Mouse (Mus musculus): ENCODE results near the gene Ankrd44. TPM values are rescaled to one million over a fixed set of nuclear protein-coding genes. Genes with fewer than 3 reads are reported as not detected.

Gene Ankrd44
- total RNA-seq, 2 experiments from 2014 or later: 19.7 to 21.7 TPM

DNA sequence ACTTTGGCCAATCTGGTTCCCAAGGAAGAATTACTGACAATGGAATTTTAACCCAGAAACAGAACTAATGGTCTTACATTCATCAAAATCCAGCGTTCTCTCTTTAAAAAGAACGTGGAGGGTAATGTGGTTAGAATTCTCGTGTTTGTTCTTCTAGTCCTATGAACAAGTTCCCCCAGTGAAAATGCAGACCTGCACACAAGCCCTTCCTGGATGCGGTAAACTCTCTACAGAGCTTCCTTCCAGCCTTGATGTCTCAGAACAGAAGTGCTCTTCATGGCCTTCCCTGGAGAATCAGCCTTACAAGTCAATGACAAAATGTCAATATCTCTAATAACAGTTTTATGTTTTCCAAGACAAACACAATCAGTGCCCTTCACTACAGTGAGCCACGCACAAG, 65.8 kb downstream of the Ankrd44 start:
- intact Hi-C loops (cut with DNase I): no loop called here
- no peak for DNase-seq (ENCODE audit: low spot score in 2 of 2)

DNA sequence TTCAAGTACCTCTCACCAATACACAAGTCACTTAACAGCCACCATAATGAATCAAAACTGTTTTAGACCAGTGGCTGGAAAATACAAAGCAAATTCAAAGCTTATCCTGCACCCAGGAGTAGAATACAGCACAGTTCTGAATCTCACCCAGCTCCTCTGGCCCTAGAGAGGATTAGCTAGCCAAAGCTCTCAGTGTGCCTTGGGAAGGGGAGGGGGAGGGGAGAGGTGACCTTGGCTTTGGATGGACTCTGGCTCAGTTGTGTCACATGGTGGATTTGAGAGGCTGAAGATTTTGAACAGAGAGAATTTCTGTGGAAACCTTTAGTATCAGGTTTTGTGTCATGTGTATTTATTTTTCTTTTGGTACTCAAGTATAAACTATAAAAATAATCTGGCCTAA, 66.3 kb downstream of the Ankrd44 start:
- no peak for DNase-seq (ENCODE audit: low spot score in 2 of 2)
- intact Hi-C loops (cut with DNase I): no loop called here

GRCm38 (mm10) chr1:54858898-54859297, 67.3 kb downstream of the Ankrd44 start:
- intact Hi-C loops (cut with DNase I): no loop called here

DNA sequence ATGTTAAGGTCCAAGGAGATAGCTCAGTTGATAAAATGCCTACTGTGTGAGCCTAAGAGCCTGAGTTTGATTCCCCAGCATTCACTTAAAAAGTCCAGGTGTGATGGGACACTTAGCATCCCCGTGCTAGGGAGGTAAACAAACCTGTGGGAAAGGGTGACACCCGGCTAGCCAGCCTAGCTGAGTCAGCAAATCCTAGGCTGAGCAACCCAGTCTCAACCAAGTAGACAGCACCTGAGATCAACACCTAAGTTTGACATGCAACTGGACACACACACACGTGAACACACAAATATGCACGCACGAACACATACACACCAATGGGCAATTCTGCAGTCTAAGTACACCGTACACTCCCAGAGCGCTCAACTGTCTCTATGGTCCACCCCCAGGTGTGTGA, 69.7 kb downstream of the Ankrd44 start:
- DNase-seq (ENCODE audit: low spot score in 2 of 2): no peak
- intact Hi-C loops (cut with DNase I): no loop called here

More at GRCm38 (mm10) chr1:54858898-54859297, 67.3 kb downstream of the Ankrd44 start:
- no peak for DNase-seq (ENCODE audit: low spot score in 2 of 2)

- intact Hi-C loops (cut with DNase I): no loop called here
- DNase-seq (ENCODE audit: low spot score in 2 of 2): no peak
Measured at GRCm38 (mm10) chr1:54855970-54856369, 70.2 kb downstream of the Ankrd44 start.

DNA sequence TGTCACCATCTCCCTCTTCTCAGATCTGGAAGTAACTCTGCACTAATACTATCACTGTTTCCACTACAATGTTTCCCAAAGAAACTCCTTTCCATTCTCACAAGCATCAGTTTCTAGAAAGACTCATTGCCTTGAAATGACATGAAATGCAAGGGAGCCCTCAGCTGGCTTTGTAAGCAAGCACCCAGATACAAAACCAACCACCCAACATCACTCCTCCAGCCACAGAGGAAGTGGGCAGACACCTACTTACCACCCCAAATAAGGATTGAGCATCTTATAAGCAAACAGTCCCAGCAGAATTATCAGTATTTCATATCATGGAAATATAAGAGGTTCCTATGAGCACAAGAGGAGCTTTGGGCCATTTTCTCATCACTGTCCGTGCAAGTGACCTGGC, 71.8 kb downstream of the Ankrd44 start:
- intact Hi-C loops (cut with DNase I): no loop called here
- DNase-seq (ENCODE audit: low spot score in 2 of 2): no peak

GRCm38 (mm10) chr1:54853311-54854000, 72.7 kb downstream of the Ankrd44 start:
- no peak for DNase-seq (ENCODE audit: low spot score in 2 of 2)
- intact Hi-C loops (cut with DNase I): no loop called here

- no peak for DNase-seq (ENCODE audit: low spot score in 2 of 2)
- intact Hi-C loops (cut with DNase I): no loop called here
Measured at GRCm38 (mm10) chr1:54851610-54852009, 74.6 kb downstream of the Ankrd44 start.

DNA sequence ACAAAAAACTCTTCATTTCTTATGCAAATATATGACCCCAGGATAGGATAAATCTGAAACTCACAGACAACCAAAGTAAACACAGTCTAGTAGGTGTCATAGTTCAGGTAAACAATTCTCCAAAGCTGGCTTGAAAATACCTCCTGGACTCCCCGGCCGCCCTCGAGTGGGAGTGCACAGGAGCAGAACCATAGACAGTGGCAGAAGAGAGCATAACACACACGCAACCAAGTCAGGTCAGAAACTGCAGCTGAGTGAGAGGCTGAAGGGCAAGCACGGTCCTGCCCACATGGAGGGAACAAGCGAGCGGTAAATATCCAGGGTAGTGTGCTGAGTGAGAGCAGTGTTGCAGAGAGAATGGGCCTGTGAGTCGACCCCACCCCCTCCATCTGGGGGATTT, 76.1 kb downstream of the Ankrd44 start:
- no peak for DNase-seq (ENCODE audit: low spot score in 2 of 2)
- intact Hi-C loops (cut with DNase I): no loop called here

- intact Hi-C loops (cut with DNase I): no loop called here
- DNase-seq (ENCODE audit: low spot score in 2 of 2): no peak
Measured at GRCm38 (mm10) chr1:54847238-54847637, 78.9 kb downstream of the Ankrd44 start.

GRCm38 (mm10) chr1:54846346-54847000, 79.7 kb downstream of the Ankrd44 start:
- no peak for DNase-seq (ENCODE audit: low spot score in 2 of 2)
- intact Hi-C loops (cut with DNase I): no loop called here

DNA sequence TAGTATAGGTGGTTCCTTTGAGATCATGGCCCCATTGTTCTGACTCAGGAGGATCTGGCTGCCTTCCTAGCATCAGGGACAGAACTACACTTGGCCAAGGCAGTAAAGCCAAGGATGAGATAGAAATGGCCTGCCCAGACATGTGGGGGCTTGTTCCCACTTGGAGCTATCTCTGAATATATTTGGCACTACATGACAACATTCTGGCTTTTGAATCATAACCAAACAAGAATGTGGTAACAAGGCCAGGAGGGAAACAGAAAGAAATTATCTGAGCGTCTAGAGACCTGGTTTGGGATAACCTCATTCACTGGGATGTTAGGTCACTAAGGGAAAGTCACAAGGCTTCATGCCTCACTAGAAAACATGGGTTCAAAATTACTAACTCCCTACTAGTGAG, 81.8 kb downstream of the Ankrd44 start:
- intact Hi-C loops (cut with DNase I): no loop called here

DNA sequence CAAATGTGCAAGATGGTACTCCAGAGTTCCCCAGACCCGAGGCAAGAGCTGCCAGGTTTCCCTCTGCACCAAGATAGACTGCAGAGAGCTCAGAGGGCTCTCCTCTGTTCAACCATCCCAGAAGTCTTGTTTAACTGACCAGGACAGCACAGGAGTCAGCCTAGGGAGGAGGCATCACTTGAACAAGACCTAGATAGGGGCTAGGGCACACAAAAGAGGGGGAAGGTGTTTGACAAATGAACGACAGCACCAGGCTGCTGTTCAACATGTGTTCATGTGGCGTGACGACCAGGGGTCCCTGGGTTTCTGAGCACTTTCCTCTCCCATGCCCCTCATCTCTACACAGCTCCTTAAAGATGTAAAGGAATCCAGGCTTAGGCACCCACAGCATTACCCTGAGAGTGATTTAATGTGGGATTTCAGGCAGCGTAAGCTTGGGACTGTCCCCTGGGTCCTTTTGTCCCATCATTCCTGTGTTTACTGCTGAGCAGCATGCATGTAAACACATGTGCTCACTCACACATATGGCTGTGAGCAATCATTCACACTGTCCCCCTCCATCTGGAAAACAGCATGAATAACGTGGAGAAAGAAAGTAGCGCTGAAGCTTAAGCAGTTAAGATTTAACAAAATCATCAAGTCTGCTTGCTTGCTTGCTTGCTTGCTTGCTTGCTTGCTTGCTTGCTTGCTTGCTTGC, 83.3 kb downstream of the Ankrd44 start:
- intact Hi-C loops (cut with DNase I): no loop called here
- DNase-seq (ENCODE audit: low spot score in 2 of 2): no peak

More for the DNA sequence above, 81.8 kb downstream of the Ankrd44 start:
- DNase-seq (ENCODE audit: low spot score in 2 of 2): no peak

DNA sequence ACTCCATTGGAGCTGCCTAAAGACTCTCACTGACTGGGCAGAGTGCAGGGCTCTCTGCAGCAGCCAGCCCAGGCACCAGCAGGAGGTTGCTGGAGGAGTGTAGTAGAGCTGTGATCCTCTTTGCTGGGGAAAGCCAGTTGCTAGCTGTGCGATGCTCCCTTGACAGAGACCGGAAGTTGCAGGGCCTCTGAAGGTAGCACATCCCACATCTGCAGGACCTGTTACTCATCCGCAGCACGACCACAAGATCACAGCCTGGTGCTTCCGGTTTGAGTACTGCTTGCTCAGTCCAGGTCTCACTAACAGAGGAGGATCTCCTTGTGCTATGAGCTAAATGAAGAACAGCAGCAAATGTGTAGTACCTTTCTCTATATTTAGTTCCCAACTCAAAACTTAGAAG, 84.4 kb downstream of the Ankrd44 start:
- no peak for DNase-seq (ENCODE audit: low spot score in 2 of 2)
- intact Hi-C loops (cut with DNase I): no loop called here

DNA sequence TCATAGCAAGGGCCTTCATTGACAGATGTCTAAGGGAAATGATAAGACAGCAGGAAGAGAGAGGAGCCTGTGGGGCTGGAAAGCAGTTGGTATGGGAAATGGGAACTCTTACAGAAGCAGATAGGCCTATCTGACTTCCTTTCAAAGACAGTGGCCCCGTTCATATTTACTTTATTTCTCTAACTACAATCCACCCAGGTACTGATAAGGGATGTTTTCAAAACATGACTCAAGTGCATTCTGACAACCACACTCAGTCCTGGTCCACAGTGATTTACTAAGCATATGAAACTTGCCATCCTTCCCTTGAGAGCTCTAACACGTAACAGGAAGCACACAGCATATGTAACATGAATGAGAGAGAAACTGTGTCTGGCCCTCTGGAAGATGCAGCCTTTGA, 86.1 kb downstream of the Ankrd44 start:
- intact Hi-C loops (cut with DNase I): no loop called here
- no peak for DNase-seq (ENCODE audit: low spot score in 2 of 2)

GRCm38 (mm10) chr1:54838486-54838805, 87.7 kb downstream of the Ankrd44 start:
- intact Hi-C loops (cut with DNase I): no loop called here

GRCm38 (mm10) chr1:54837721-54838485, 88.3 kb downstream of the Ankrd44 start:
- DNase-seq (ENCODE audit: low spot score in 2 of 2): no peak
- intact Hi-C loops (cut with DNase I): no loop called here

More at GRCm38 (mm10) chr1:54838486-54838805, 87.7 kb downstream of the Ankrd44 start:
- DNase-seq (ENCODE audit: low spot score in 2 of 2): no peak

- no peak for DNase-seq (ENCODE audit: low spot score in 2 of 2)
- intact Hi-C loops (cut with DNase I): no loop called here
Measured at GRCm38 (mm10) chr1:54835661-54836205, 90.5 kb downstream of the Ankrd44 start.

- intact Hi-C loops (cut with DNase I): loop anchor here (2.0 to 5.0 kb wide), 2 partner anchors 94 to 149 kb away; partner anchors contain the start of gene Ankrd44
- no peak for DNase-seq (ENCODE audit: low spot score in 2 of 2)
Measured at GRCm38 (mm10) chr1:54833221-54833620, 93.0 kb downstream of the Ankrd44 start.

DNA sequence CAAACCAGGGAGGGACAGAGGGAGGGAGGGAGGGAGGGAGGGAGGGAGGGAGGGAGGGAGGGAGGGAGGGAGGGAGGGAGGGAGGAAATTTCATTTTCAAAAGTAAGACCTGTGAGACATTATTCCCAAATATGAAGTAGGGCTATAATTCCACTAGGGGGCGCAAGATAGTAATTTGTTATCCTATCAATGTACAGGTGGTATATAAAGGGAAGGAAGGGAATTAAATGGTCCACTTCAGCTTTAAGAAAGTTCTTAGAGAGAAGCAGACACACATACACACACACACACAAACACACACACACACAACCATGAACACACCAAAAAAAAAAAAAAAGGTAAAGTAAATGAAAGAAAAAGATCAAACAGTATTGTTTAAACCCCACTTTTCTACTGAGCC, 93.4 kb downstream of the Ankrd44 start:
- intact Hi-C loops (cut with DNase I): loop anchor here (2.0 to 5.0 kb wide), 2 partner anchors 94 to 150 kb away; partner anchors contain the start of gene Ankrd44
- DNase-seq (ENCODE audit: low spot score in 2 of 2): no peak

Measured in left cerebral cortex, postnatal 36 days (tissue).